Mouse (Mus musculus) c-Kit-negative CD71-positive TER-119-positive erythroid progenitor cells, embryonic 14.5 days (primary cell): Measurements from ENCODE around the gene Scn8a.

Experiments
- DNase-seq: peaks from one replicate; pipeline ENCODE4 v3.0.0-alpha.2; 2013; ENCODE audit warnings: low read depth, low spot score

Scn8a gene

DNA sequence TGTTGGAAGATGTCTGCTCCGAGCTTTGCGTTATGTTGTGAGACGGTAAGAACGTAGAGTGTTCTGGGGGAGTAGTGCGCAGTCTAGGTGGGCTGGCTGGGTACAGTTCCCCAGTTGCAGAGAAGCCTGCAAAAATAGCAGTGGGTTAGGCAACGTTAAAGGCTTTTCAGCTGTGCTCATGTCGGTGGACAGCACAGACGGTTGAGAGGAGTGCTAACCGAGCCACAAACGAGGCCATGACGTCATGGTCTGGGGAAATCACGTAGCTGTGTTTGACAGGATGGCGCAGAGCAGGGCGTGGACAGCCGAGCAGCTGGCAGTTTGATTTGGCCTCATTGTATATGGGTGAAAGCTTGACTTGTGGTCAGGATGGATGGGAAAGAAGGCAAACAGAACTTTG lies 9.4 kb downstream of the Scn8a start:
- DNase-seq, result no peak

GRCm38 (mm10) chr15:100881385-100881784 lies 11.7 kb downstream of the Scn8a start:
- DNase-seq, result no peak

GRCm38 (mm10) chr15:100884481-100884880 lies 14.8 kb downstream of the Scn8a start:
- DNase-seq, result no peak

GRCm38 (mm10) chr15:100891962-100892361 lies 22.3 kb downstream of the Scn8a start:
- no peak for DNase-seq

- DNase-seq, result no peak
Measured at GRCm38 (mm10) chr15:100896502-100896901, 26.8 kb downstream of the Scn8a start.

- DNase-seq, result no peak
Measured at GRCm38 (mm10) chr15:100903811-100904210, 34.2 kb downstream of the Scn8a start.

- DNase-seq, result no peak
Measured at GRCm38 (mm10) chr15:100905006-100905405, 35.3 kb downstream of the Scn8a start.

GRCm38 (mm10) chr15:100905751-100906150 lies 36.1 kb downstream of the Scn8a start:
- no peak for DNase-seq

DNA sequence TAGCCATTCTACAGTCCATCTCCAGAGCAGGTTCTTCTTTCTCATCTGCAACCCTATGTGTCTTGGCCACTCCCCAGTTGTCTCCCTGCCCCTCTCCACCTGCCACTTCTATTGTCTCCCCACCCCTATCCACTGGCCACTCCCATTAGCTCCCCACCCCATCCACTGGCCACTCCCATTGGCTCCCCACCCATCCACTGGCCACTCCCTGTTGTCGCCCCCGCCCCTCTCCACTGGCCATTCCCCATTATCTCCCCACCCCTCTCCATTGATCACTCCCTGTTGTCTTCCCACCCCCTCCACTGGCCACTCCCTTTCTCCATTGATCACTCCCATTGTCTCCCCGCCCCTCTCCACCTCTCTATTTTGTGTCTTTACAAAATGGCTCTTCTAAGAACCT lies 39.2 kb downstream of the Scn8a start:
- DNase-seq, result no peak

DNA sequence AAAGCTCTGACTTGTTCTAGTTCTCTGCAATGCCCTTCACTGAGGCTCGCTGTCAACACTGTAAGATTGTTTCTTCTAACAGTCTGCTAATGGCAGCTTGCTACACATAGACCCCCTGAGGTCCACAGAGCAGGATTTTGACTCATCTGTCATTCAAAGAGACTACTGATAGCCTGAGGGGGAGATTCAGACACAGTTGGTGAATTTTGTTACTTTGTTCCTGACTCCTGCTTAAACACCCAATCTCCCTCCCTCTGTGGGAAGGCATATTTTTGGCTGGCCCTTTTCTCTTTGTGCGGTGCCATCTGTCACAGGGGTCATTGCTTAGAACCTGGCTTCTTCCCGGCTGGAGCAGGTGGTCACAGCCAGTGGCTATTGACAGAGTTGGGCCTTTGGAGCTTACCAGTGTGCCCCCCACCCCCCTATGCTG lies 40.1 kb downstream of the Scn8a start:
- DNase-seq, result no peak

GRCm38 (mm10) chr15:100910381-100910841 lies 40.8 kb downstream of the Scn8a start:
- no peak for DNase-seq

GRCm38 (mm10) chr15:100912676-100913266 lies 43.1 kb downstream of the Scn8a start:
- DNase-seq, result no peak

GRCm38 (mm10) chr15:100914734-100915242 lies 45.1 kb downstream of the Scn8a start:
- no peak for DNase-seq

DNA sequence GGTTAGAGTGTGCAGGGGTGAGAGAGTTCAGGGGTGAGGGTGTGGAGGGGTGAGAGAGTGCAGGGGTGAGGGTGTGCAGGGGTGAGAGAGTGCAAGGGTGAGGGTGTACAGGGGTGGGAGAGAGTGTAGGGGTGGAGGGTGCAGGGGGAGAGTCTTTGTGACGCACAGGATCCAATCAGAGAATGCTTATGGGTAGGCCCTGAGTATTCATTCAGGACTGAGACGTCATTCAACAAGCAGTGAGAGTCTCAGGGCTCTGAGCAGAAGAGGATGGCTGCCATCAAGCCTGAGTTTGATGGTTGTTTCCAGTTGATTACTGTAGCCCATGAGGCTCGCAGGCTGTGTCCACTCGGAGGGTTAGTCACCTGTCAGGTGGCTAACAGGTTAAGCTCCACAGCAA lies 48.4 kb downstream of the Scn8a start:
- no peak for DNase-seq

GRCm38 (mm10) chr15:100922210-100922609 lies 52.6 kb downstream of the Scn8a start:
- DNase-seq, result no peak

DNA sequence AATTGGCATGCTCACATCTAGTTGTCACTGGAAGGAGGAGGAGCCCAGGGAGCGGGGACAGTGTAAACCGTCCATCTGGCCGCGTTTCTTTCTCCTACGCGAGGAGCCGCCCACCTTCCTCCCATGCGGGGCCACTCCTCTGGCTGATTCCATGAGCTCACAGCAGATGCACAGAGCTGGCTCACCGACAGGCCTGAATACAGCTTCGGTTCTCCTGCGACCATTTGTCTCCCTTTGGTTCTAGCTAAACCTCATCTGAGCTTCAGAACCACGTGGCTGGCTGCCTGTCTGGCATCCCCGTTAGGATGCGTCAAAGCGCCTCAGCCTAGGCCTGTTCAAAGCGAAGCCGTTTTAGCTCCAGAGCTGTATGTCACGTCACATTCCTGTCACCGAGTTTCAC lies 53.8 kb downstream of the Scn8a start:
- DNase-seq, result no peak

- no peak for DNase-seq
Measured at GRCm38 (mm10) chr15:100924941-100925340, 55.3 kb downstream of the Scn8a start.

DNA sequence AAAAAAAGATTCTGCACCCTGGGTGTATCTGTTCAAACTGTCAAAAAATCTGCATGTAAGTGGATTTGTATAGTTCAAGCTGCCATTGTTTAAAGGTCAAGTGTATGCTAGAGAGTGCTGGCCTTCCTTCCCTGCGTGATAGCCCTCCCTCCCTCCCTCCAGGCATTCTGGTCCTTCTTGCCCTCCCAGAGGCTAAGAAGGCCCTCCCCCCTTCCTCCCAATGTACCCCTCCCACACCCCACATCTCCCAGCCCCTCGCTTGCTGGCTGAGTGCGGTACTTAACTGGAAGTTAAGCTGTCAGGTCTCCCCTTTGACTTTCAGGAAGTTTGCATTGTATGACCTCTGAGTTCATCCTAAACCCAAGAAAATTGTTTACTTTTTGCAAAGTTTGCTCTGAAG lies 60.8 kb downstream of the Scn8a start:
- DNase-seq, result no peak

DNA sequence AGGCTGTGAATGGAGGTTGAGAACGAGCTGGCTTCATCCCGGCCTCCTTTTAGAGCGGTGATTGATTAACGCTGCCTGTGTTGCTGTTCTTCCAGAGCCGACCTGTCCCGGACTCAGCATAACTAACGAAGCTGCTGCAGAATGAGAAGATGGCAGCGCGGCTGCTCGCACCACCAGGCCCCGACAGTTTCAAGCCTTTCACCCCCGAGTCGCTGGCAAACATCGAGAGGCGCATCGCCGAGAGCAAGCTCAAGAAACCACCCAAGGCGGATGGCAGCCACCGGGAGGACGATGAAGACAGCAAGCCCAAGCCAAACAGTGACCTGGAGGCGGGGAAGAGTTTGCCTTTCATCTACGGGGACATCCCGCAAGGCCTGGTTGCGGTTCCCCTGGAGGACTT lies 66.5 kb downstream of the Scn8a start:
- DNase-seq, result no peak

DNA sequence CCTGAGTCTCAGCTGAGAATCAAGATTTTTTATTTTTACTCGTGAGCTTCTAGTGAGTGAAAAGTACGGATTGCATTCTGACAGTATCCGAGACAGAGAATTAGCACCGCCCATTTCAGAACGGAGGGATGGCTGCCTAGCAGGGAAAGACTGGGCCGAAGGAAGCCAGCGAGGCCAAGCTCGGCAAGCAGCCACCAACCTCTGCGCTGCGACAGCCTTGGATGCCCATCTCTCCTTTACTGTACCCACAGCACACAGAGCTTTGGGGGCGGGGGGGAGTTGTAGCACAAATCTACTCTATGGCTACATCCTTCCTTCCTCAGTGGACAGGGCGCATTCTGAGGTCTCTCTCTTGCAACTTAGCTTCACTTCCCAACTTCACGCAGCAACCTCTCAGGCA lies 78.7 kb downstream of the Scn8a start:
- DNase-seq, result no peak

DNA sequence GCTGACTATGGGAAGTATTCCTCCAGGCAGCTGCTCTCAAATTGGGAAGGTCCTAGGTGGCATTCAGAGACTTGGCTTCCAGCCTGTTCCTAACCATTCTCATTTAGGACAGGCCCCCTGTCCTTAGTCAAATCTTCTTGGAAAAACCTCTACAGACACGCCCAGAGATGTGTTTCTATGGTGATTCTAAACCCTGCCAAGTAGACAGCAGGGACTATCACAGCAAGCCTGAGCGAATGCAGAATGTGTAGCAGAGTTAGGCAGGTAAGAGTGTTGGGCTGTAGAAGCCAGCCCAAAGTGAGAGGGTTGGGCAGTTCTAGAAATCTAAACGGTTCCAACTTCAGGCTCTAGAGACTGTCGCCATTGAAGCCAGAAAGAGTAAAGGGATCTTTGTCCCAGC lies 79.5 kb downstream of the Scn8a start:
- DNase-seq, result no peak

- no peak for DNase-seq
Measured at GRCm38 (mm10) chr15:100951491-100951890, 81.8 kb downstream of the Scn8a start.

DNA sequence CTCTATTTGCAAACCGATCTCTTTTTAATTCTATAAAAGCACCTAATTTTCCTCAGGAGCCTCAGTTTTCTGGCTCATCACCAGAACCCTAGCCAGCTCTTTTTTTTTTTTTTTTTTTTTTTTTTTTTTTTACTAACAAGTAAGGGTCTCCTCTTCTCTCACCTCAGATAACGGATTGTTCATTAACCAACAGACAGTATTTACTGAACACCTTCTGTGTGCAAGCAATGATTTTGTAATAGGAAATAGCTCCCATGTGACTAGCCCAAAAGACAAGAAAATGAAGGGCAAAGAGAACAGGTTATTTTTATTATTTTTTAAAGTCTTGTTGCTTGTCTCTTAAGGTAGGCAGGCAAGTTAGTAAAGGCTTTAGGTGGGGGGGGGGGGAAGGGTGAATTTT lies 82.6 kb downstream of the Scn8a start:
- DNase-seq, result no peak

- no peak for DNase-seq
Measured at GRCm38 (mm10) chr15:100952854-100953253, 83.2 kb downstream of the Scn8a start.
